Mouse (Mus musculus) heart, adult 2 months (tissue): ENCODE results near the gene Pgc.

Experiments used
- CTCF ChIP-seq: fragments of 200-600 bp; IDR thresholded peaks from 2 replicates; pipeline ENCODE4 v1.8.1; 2022; ENCODE audit warnings: antibody characterized with exemption, mild to moderate bottlenecking, moderate library complexity
- EP300 ChIP-seq: fragments of 200-500 bp; IDR thresholded peaks from 2 replicates; pipeline ENCODE4 v1.6.1; 2011; ENCODE audit warnings: low read depth, low read length, control low read depth; ENCODE audit not compliant: insufficient read depth
- POLR2A ChIP-seq: fragments of 200-500 bp; IDR thresholded peaks from 2 replicates; pipeline ENCODE4 v1.6.1; 2011; ENCODE audit warnings: mild to moderate bottlenecking, low read depth, low read length, control low read depth; ENCODE audit not compliant: insufficient read depth

GRCm38 (mm10) chr17:47738066-47738878 is 11.6 kb downstream of the Pgc start:
- TF ChIP-seq CTCF (no peak), POLR2A (no peak), EP300 (no peak)
